In genomic region chr17:56990966-56991365, GRCm38 (mm10) we compare ENCODE assay signal across 8 mouse cellular contexts. TPM values are rescaled to one million over a fixed set of nuclear protein-coding genes. Genes with fewer than 3 reads are reported as not detected.
DNase-seq lines count a peak whose midpoint lies in the region; ATAC-seq and TF ChIP-seq lines count a peak whose summit lies in the region.

No protein-coding gene starts in this region.

- peak overlapping the region; percentile 76 for H3K4me2 ChIP-seq in hindbrain, embryonic 12.5 days (replicated peaks)
- H3K4me2 ChIP-seq in midbrain, embryonic 14.5 days (ENCODE audit: low read length), result peak overlapping the region; percentile 70

- peak overlapping the region; percentile 83 for H3K4me3 ChIP-seq in left cerebral cortex, adult 2 months
- H3K4me3 ChIP-seq in embryonic facial prominence, embryonic 10.5 days, result peak overlapping the region; percentile 89
- peak overlapping the region; percentile 76 for H3K4me3 ChIP-seq in hindbrain, embryonic 12.5 days
- peak overlapping the region; percentile 87 for H3K4me3 ChIP-seq in midbrain, embryonic 14.5 days (replicated peaks; ENCODE audit: low read depth, low read length)

- peaks cover 50% of the 10 kb centered on the region for H3K36me3 ChIP-seq in embryonic facial prominence, embryonic 10.5 days (replicated peaks)
- peaks cover 41% of the 10 kb centered on the region for H3K36me3 ChIP-seq in hindbrain, embryonic 12.5 days
- H3K36me3 ChIP-seq in midbrain, embryonic 14.5 days (ENCODE audit: control insufficient read depth, insufficient read depth, low read length), result peaks cover 37% of the 10 kb centered on the region

- H3K4me1 ChIP-seq in embryonic facial prominence, embryonic 10.5 days, result peaks cover 13% of the 10 kb centered on the region
- peaks cover 7% of the 10 kb centered on the region for H3K4me1 ChIP-seq in hindbrain, embryonic 12.5 days
- H3K4me1 ChIP-seq in midbrain, embryonic 14.5 days (ENCODE audit: control insufficient read depth, insufficient read depth, low read length), result peaks cover 11% of the 10 kb centered on the region

- 73% methylated on average over 2 of the region's 2 CpGs for WGBS in embryonic facial prominence, embryonic 10.5 days
- WGBS in hindbrain, embryonic 12.5 days, result 68% methylated on average over 2 of the region's 2 CpGs
- 78% methylated on average over 2 of the region's 2 CpGs for WGBS in midbrain, embryonic 14.5 days

- no peak for ATAC-seq in hindbrain, embryonic 12.5 days (ENCODE audit: low FRiP score)
- no peak for ATAC-seq in midbrain, embryonic 14.5 days (ENCODE audit: low FRiP score, low TSS enrichment)

- H3K27ac ChIP-seq in left cerebral cortex, adult 2 months, result no peak overlapping the region; the same call in 1 of the 2 replicates
- H3K27ac ChIP-seq in embryonic facial prominence, embryonic 10.5 days (replicated peaks), result peak overlapping the region; percentile 91
- no peak overlapping the region for H3K27ac ChIP-seq in hindbrain, embryonic 12.5 days
- no peak overlapping the region for H3K27ac ChIP-seq in midbrain, embryonic 14.5 days (replicated peaks; ENCODE audit: low read depth, low read length)

- no peaks in the 10 kb centered on the region for H3K27me3 ChIP-seq in embryonic facial prominence, embryonic 10.5 days (replicated peaks; ENCODE audit: low read depth, poor library complexity, severe bottlenecking)
- H3K27me3 ChIP-seq in hindbrain, embryonic 12.5 days, result no peaks in the 10 kb centered on the region
- H3K27me3 ChIP-seq in midbrain, embryonic 14.5 days (ENCODE audit: control insufficient read depth, insufficient read depth, low read length), result no peaks in the 10 kb centered on the region

- intact Hi-C loops in left cerebral cortex, adult 2 months (cut with DNase I), result loop anchor here (1.0 to 10.0 kb wide), 5 partner anchors 20 to 344 kb away; partner anchors contain the start of genes Gm17949, Gpr108, Gtf2f1 and Trip10

- peak overlapping the region; percentile 90 for H3K9ac ChIP-seq in hindbrain, embryonic 12.5 days
- peak overlapping the region; percentile 84 for H3K9ac ChIP-seq in midbrain, embryonic 14.5 days (replicated peaks; ENCODE audit: low read length)

- peak in 1 of 2 experiments; percentile 7 for DNase-seq in left cerebral cortex, adult 2 months (ENCODE audit: extremely low spot score in 1 of 2, low spot score in 2 of 2)
- no peak for DNase-seq in left cerebral cortex, adult 18-20 months (ENCODE audit: low spot score in 2 of 2)
- no peak for DNase-seq in embryonic facial prominence, embryonic 10.5 days (ENCODE audit: low spot score)
- DNase-seq in midbrain, embryonic 14.5 days, result no peak
- no peak for DNase-seq in thymus, adult 18-20 months
- DNase-seq in T-cell, adult 2 months (ENCODE audit: low spot score), result no peak
- DNase-seq in adrenal gland, postnatal 25 days, result no peak

- TF ChIP-seq CTCF in left cerebral cortex, adult 2 months (IDR thresholded peaks at IDR 0.05), result no peak

- no peaks in the 10 kb centered on the region for H3K9me3 ChIP-seq in embryonic facial prominence, embryonic 10.5 days
- H3K9me3 ChIP-seq in hindbrain, embryonic 12.5 days (replicated peaks), result no peaks in the 10 kb centered on the region
- no peaks in the 10 kb centered on the region for H3K9me3 ChIP-seq in midbrain, embryonic 14.5 days (ENCODE audit: control insufficient read depth, low read length)

RNA-seq across cellular contexts. Expression of gene Clpp, which starts 0.9 kb away (rescaled TPM):
- total RNA-seq in left cerebral cortex, adult 2 months (2021), result 10 to 100 TPM; 62.4 to 64.7 TPM
- 10 to 100 TPM; 63.8 to 67.7 TPM for total RNA-seq in left cerebral cortex, adult 18-20 months (2021)
- polyA plus RNA-seq in embryonic facial prominence, embryonic 10.5 days (2016; fragmentation: Nextera tagmentation; extraction: Ambion mirVana), result 191 and 192 TPM in 2 replicates
- polyA plus RNA-seq in hindbrain, embryonic 12.5 days (2016; fragmentation: Nextera tagmentation; extraction: Ambion mirVana), result 121 and 136 TPM in 2 replicates
- 172 and 201 TPM in 2 replicates for polyA plus RNA-seq in midbrain, embryonic 14.5 days (2014; fragmentation: Nextera tagmentation; extraction: Ambion mirVana)
- 106 and 120 TPM in 2 replicates for total RNA-seq in adrenal gland, postnatal 25 days (2021)

RNA-seq across cellular contexts. Expression of gene Alkbh7, which starts 6.2 kb away (rescaled TPM):
- total RNA-seq in left cerebral cortex, adult 2 months (2021), result 10 to 100 TPM; 22.8 to 26.9 TPM
- 10 to 100 TPM; 26.1 to 28.1 TPM for total RNA-seq in left cerebral cortex, adult 18-20 months (2021)
- 42.5 and 45.1 TPM in 2 replicates for polyA plus RNA-seq in embryonic facial prominence, embryonic 10.5 days (2016; fragmentation: Nextera tagmentation; extraction: Ambion mirVana)
- 32.8 and 34.6 TPM in 2 replicates for polyA plus RNA-seq in hindbrain, embryonic 12.5 days (2016; fragmentation: Nextera tagmentation; extraction: Ambion mirVana)
- polyA plus RNA-seq in midbrain, embryonic 14.5 days (2014; fragmentation: Nextera tagmentation; extraction: Ambion mirVana), result 45.7 and 55.8 TPM in 2 replicates
- total RNA-seq in adrenal gland, postnatal 25 days (2021), result 67.3 and 95.1 TPM in 2 replicates

RNA-seq across cellular contexts. Expression of gene Pspn, which starts 8.9 kb away (rescaled TPM):
- total RNA-seq in left cerebral cortex, adult 2 months (2021), result not detected
- under 1 TPM in 1 of 2 experiments, not detected in 1; 0.82 TPM for total RNA-seq in left cerebral cortex, adult 18-20 months (2021)
- 0.60 and 1.1 TPM in 2 replicates for polyA plus RNA-seq in embryonic facial prominence, embryonic 10.5 days (2016; fragmentation: Nextera tagmentation; extraction: Ambion mirVana)
- 0.56 and 0.68 TPM in 2 replicates for polyA plus RNA-seq in hindbrain, embryonic 12.5 days (2016; fragmentation: Nextera tagmentation; extraction: Ambion mirVana)
- polyA plus RNA-seq in midbrain, embryonic 14.5 days (2014; fragmentation: Nextera tagmentation; extraction: Ambion mirVana), result not detected in 2 replicates
- total RNA-seq in adrenal gland, postnatal 25 days (2021), result 0.76 and 2.3 TPM in 2 replicates

RNA-seq across cellular contexts. Expression of gene Acer1, which starts 9.0 kb away (rescaled TPM):
- not detected for total RNA-seq in left cerebral cortex, adult 2 months (2021)
- not detected for total RNA-seq in left cerebral cortex, adult 18-20 months (2021)
- not detected in 2 replicates for polyA plus RNA-seq in embryonic facial prominence, embryonic 10.5 days (2016; fragmentation: Nextera tagmentation; extraction: Ambion mirVana)
- not detected in 2 replicates for polyA plus RNA-seq in hindbrain, embryonic 12.5 days (2016; fragmentation: Nextera tagmentation; extraction: Ambion mirVana)
- polyA plus RNA-seq in midbrain, embryonic 14.5 days (2014; fragmentation: Nextera tagmentation; extraction: Ambion mirVana), result not detected in 2 replicates
- 0.38 and 0.70 TPM in 2 replicates for total RNA-seq in adrenal gland, postnatal 25 days (2021)

RNA-seq across cellular contexts. Expression of gene Gtf2f1, which starts 20.1 kb away (rescaled TPM):
- total RNA-seq in left cerebral cortex, adult 2 months (2021), result 10 to 100 TPM; 61.0 to 61.2 TPM
- 10 to 100 TPM; 60.7 to 64.5 TPM for total RNA-seq in left cerebral cortex, adult 18-20 months (2021)
- polyA plus RNA-seq in embryonic facial prominence, embryonic 10.5 days (2016; fragmentation: Nextera tagmentation; extraction: Ambion mirVana), result 78.7 and 80.7 TPM in 2 replicates
- 62.6 and 67.0 TPM in 2 replicates for polyA plus RNA-seq in hindbrain, embryonic 12.5 days (2016; fragmentation: Nextera tagmentation; extraction: Ambion mirVana)
- polyA plus RNA-seq in midbrain, embryonic 14.5 days (2014; fragmentation: Nextera tagmentation; extraction: Ambion mirVana), result 61.3 and 63.7 TPM in 2 replicates
- total RNA-seq in adrenal gland, postnatal 25 days (2021), result 46.1 and 55.3 TPM in 2 replicates
